Mouse (Mus musculus) intestine, embryonic 14.5 days (tissue): ENCODE results near the gene Frem2. TPM values are rescaled to one million over a fixed set of nuclear protein-coding genes. Genes with fewer than 3 reads are reported as not detected.

Experiments
- ATAC-seq: fragments of 200-750 bp; cut with Nextera tagmentation; replicated peaks from 2 replicates; pipeline ENCODE4 v1.8.0; 2017; ENCODE audit warnings: low read depth, moderate number of reproducible peaks, moderate TSS enrichment, moderate library complexity; ENCODE audit not compliant: low FRiP score, low TSS enrichment
- DNase-seq: peaks from one replicate; pipeline ENCODE4 v3.0.0-alpha.2; 2018; ENCODE audit warnings: low spot score
- H3K27ac ChIP-seq: fragments of 300-500 bp; sonication (generic); 2 replicates; pipeline ENCODE4 v1.5.1; 2014; ENCODE audit warnings: low read depth, mild to moderate bottlenecking, control low read depth
- H3K27me3 ChIP-seq: fragments of 300-500 bp; sonication (generic); replicated peaks from 2 replicates; pipeline ENCODE4 v1.6.1; 2014; ENCODE audit warnings: low read length, control low read depth; ENCODE audit not compliant: control insufficient read depth, insufficient read depth
- H3K36me3 ChIP-seq: fragments of 300-500 bp; sonication (generic); 2 replicates; pipeline ENCODE4 v1.6.1; 2014; ENCODE audit warnings: low read length, control low read depth; ENCODE audit not compliant: control insufficient read depth, insufficient read depth
- H3K4me1 ChIP-seq: fragments of 300-500 bp; sonication (generic); replicated peaks from 2 replicates; pipeline ENCODE4 v1.6.1; 2014; ENCODE audit warnings: low read length, control low read depth, mixed read lengths; ENCODE audit not compliant: control insufficient read depth, insufficient read depth
- H3K4me2 ChIP-seq: fragments of 300-500 bp; sonication (generic); 2 replicates; pipeline ENCODE4 v1.6.1; 2014; ENCODE audit warnings: low read length
- H3K4me3 ChIP-seq: fragments of 300-500 bp; sonication (generic); 2 replicates; pipeline ENCODE4 v1.5.1; 2014; ENCODE audit warnings: low read depth, low read length, control low read depth, mixed read lengths
- H3K9ac ChIP-seq: fragments of 300-500 bp; sonication (generic); 2 replicates; pipeline ENCODE4 v1.6.1; 2014; ENCODE audit warnings: mild to moderate bottlenecking, low read length
- H3K9me3 ChIP-seq: fragments of 300-500 bp; sonication (generic); 2 replicates; pipeline ENCODE4 v1.6.1; 2016; ENCODE audit warnings: low read length, control low read depth; ENCODE audit not compliant: control insufficient read depth
- WGBS: fragments of 180-500 bp; shearing (Covaris S2); extraction: QIAGEN DNeasy Blood & Tissue Kit; methylation state at CpG from one replicate; pipeline ENCODE4 v1.1.7; 2014; 5-methylcytosine and 5-hydroxymethylcytosine counted together
- polyA plus RNA-seq: library from polyadenylated mRNA; unstranded; fragments of >200 nt; fragmentation: Nextera tagmentation; extraction: Ambion mirVana; gene quantifications from 2 replicates; pipeline ENCODE4 v1.2.1, GENCODE M21; 2014

The Frem2 gene
- polyA plus RNA-seq, 1 experiment from 2014 or later: 14.4 TPM

DNA sequence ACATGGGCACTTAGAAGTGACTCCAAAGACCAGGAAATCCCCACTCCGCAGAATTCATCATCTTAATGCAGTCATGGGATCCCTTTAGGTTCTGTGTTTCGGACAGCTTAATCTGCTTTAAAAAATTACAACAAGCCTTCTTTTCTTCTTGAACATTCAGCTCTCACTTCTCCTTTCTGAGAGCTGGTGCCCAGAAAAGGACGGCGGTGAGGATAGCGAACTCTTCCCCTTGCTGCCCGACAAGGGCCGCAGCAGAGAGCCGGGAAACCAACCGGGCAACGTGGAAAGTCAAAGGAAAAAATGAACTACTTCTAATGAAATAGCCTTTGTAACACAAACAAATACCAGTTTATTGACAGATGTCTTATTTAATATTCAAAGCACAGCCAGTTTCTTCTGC lies 134.4 kb downstream of the Frem2 start:
- Histone ChIP-seq H3K9me3 (no peaks in the 10 kb centered on the region), H3K27ac (no peak overlapping the region), H3K4me3 (no peak overlapping the region), H3K36me3 (peaks cover 3% of the 10 kb centered on the region; the same call in 1 of the 2 replicates), H3K9ac (no peak overlapping the region), H3K4me2 (no peak overlapping the region), H3K4me1 (no peaks in the 10 kb centered on the region), H3K27me3 (no peaks in the 10 kb centered on the region)
- 89% methylated on average over 10 of the region's 10 CpGs for WGBS
- DNase-seq (no peak), ATAC-seq (no peak)

DNA sequence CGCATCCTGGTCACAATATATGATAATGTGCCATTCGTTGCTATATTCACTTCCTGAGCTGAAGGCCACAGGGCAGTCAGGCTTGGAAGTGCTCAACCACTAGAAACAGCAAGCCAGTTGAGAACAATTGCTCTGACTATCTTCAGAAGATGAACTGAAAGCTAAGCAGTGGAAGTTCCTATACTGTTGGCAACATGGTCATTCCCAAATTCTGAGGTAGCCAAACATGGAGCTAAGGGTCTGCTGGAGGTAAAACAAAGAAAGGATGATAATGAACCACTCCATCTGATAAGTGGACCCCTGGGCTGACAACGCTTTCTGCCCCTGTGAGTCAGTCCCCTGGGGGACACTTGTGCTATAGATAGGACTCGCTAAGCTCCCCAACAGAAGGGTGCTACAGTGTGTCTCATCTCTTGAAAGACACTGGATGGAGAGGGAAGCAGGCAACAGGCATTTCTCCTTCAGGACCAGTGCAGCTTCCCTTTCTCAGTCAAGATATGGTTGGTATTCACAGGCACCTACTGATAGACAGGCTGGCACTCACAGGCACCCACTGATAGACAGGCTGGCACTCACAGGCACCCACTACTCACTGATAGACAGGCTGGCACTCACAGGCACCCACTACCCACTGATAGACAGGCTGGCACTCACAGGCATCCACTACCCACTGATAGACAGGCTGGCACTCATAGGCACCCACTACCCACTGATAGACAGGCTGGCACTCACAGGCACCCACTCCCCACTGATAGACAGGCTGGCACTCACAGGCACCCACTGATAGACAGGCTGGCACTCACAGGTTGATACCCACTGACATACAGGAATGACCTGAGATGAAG lies 142.7 kb downstream of the Frem2 start:
- Histone ChIP-seq H3K4me2 (no peak overlapping the region), H3K9ac (no peak overlapping the region), H3K4me1 (0 out of 2 replicates have a peak, but pooled peaks cover 9% of the 10 kb centered on the region), H3K9me3 (no peaks in the 10 kb centered on the region), H3K27ac (no peak overlapping the region), H3K4me3 (no peak overlapping the region), H3K27me3 (no peaks in the 10 kb centered on the region), H3K36me3 (peaks cover 7% of the 10 kb centered on the region; the same call in 1 of the 2 replicates)
- WGBS: 89% methylated on average over 4 of the region's 4 CpGs
- no peak for ATAC-seq
- no peak for DNase-seq

DNA sequence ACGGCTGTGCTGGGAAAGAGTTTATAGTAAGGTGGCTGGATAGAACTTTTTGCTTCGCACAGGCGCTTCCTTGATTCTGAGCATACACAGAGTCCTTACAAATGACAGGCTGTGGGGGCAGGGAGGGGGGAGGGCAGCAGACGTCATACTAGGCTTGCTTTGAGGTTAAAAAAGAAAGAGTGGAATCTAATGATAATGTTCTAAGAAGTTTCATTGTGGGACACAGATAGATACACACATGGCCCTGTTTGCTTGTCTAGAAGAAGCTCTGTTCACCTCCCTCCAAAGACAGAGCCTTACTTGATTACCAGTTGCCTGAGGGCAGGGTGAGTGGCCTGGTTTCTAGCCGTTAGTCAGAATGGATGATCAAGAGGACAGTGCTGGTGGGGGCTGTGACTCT lies 144.1 kb downstream of the Frem2 start:
- Histone ChIP-seq H3K4me3 (no peak overlapping the region), H3K9me3 (no peaks in the 10 kb centered on the region), H3K4me1 (0 out of 2 replicates have a peak, but pooled peaks cover 9% of the 10 kb centered on the region), H3K9ac (no peak overlapping the region), H3K27me3 (no peaks in the 10 kb centered on the region), H3K4me2 (no peak overlapping the region), H3K27ac (no peak overlapping the region), H3K36me3 (0 out of 2 replicates have a peak, but pooled peaks cover 4% of the 10 kb centered on the region)
- no peak for ATAC-seq
- WGBS: 17% methylated on average over 5 of the region's 5 CpGs
- no peak for DNase-seq

DNA sequence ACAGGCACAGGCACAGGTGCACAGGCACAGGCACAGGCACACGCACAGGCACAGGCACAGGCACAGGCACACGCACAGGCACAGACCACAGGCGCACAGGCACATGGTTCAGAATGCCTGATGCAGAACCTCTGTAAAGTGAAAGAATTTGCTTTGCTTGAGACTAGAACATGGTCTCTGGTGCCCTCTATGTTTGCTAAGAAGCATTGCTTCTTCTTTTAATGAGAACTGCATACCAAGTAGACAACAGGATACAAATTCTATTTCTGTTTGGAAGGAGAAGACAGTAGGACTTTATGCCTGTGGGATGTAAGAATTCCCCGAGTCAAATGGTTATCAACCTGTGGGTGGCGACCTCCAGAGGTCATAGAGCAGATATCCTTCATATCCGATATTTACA lies 154.7 kb downstream of the Frem2 start:
- ATAC-seq (no peak), DNase-seq (no peak)
- WGBS: 65% methylated on average over 6 of the region's 6 CpGs
- Histone ChIP-seq H3K4me2 (no peak overlapping the region), H3K4me3 (no peak overlapping the region), H3K4me1 (no peaks in the 10 kb centered on the region), H3K9me3 (no peaks in the 10 kb centered on the region), H3K27me3 (no peaks in the 10 kb centered on the region), H3K36me3 (no peaks in the 10 kb centered on the region), H3K27ac (no peak overlapping the region), H3K9ac (no peak overlapping the region)

DNA sequence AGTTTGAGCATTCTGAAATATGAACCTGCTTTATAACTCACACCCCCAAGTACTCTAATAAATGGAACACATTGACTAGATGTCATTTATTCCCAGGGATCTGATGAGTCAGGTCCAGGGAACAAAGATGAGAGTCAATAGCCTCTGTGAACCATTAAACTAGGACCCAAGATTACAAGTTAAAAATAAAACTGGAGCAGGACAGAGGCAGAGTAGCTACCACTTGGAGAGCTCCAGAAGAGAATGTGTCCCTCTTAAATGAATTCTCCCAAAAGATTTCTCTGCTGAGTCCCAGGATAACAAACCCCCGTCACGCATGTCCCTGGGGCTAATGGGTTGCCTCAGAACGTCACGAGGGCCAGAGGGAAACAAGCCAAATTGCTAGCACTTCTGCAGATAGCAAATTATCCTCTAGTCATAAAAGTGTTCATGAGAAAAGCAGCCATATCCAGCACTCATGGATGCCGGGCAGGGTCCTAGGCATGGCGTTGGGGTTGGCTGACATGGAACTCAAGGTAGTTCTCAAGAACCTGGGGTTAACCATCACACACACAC lies 158.7 kb downstream of the Frem2 start:
- WGBS: 75% methylated on average over 6 of the region's 6 CpGs
- Histone ChIP-seq H3K4me1 (no peaks in the 10 kb centered on the region), H3K9me3 (no peaks in the 10 kb centered on the region), H3K4me2 (no peak overlapping the region), H3K36me3 (no peaks in the 10 kb centered on the region), H3K4me3 (no peak overlapping the region), H3K27me3 (no peaks in the 10 kb centered on the region), H3K9ac (no peak overlapping the region), H3K27ac (no peak overlapping the region)
- no peak for DNase-seq
- ATAC-seq: no peak

- Histone ChIP-seq H3K27me3 (no peaks in the 10 kb centered on the region), H3K4me2 (no peak within 1 kb of the TSS), H3K9me3 (no peaks in the 10 kb centered on the region), H3K36me3 (no peaks in the 10 kb centered on the region), H3K9ac (no peak within 1 kb of the TSS), H3K4me3 (no peak within 1 kb of the TSS), H3K27ac (no peak within 1 kb of the TSS), H3K4me1 (no peaks in the 10 kb centered on the region)
- ATAC-seq: no peak
- 67% methylated on average over 6 of the region's 6 CpGs for WGBS
- DNase-seq: no peak
Measured at GRCm38 (mm10) chr3:53488353-53488752, 168.8 kb downstream of the Frem2 start, which contains the start of gene Stoml3. Stoml3 (plus strand) TSS chr3:53488653.

- Histone ChIP-seq H3K27me3 (no peaks in the 10 kb centered on the region), H3K4me1 (no peaks in the 10 kb centered on the region), H3K4me3 (no peak overlapping the region), H3K9me3 (no peaks in the 10 kb centered on the region), H3K27ac (no peak overlapping the region), H3K9ac (no peak overlapping the region), H3K4me2 (no peak overlapping the region), H3K36me3 (peaks cover 3% of the 10 kb centered on the region)
- WGBS: 57% methylated on average over 9 of the region's 9 CpGs
- ATAC-seq (no peak), DNase-seq (no peak)
Measured at GRCm38 (mm10) chr3:53486996-53487576, 170.1 kb downstream of the Frem2 start.

DNA sequence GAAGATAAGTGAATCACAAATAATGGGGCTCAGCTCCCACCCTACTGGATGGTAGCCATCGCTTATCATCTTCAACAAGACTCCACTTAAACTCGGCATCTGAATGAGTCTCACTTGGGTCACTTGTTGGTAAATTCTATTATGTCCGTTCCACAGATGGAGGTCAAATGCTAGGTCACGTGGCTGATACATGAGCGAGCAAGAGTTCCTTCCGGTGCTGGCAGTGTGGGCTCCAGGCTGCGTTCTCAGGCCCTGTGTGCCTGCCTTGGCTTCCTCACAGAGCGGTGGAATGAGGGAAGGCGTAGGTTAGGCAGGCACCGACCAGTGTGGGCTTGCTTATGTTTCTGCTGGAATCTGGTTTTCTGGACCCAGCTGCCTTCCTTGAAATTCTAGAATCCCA lies 170.6 kb downstream of the Frem2 start:
- H3K9me3 ChIP-seq: no peaks in the 10 kb centered on the region
- H3K9ac ChIP-seq: no peak overlapping the region
- H3K27ac ChIP-seq: no peak overlapping the region
- peaks cover 8% of the 10 kb centered on the region for H3K36me3 ChIP-seq
- no peaks in the 10 kb centered on the region for H3K27me3 ChIP-seq
- ATAC-seq: no peak
- H3K4me3 ChIP-seq: no peak overlapping the region
- no peak for DNase-seq
- H3K4me2 ChIP-seq: no peak overlapping the region
- H3K4me1 ChIP-seq: no peaks in the 10 kb centered on the region
- 74% methylated on average over 10 of the region's 10 CpGs for WGBS
